Mouse (Mus musculus): ENCODE data around the gene 6430628N08Rik. TPM values are rescaled to one million over a fixed set of nuclear protein-coding genes. Genes with fewer than 3 reads are reported as not detected.

6430628N08Rik gene
- total RNA-seq, 2 experiments from 2014 or later: not detected

GRCm38 (mm10) chr4:115937061-115937976, 46.9 kb downstream of the 6430628N08Rik start:
- intact Hi-C loops (cut with DNase I): no loop called here

GRCm38 (mm10) chr4:115938276-115939160, 48.1 kb downstream of the 6430628N08Rik start:
- DNase-seq (ENCODE audit: low spot score): no peak
- intact Hi-C loops (cut with DNase I): no loop called here

More at GRCm38 (mm10) chr4:115937061-115937976, 46.9 kb downstream of the 6430628N08Rik start:
- DNase-seq (ENCODE audit: low spot score): no peak

GRCm38 (mm10) chr4:115939295-115940102, 49.0 kb downstream of the 6430628N08Rik start, which contains the start of gene Dmbx1:
TSS of gene Dmbx1 (minus strand) at chr4:115939926.
- no peak for DNase-seq (ENCODE audit: low spot score)
- intact Hi-C loops (cut with DNase I): no loop called here

GRCm38 (mm10) chr4:115940681-115941080, 50.2 kb downstream of the 6430628N08Rik start:
- intact Hi-C loops (cut with DNase I): no loop called here
- no peak for DNase-seq (ENCODE audit: low spot score)

- DNase-seq (ENCODE audit: low spot score): no peak
- intact Hi-C loops (cut with DNase I): no loop called here
These were observed 50.9 kb downstream of the 6430628N08Rik start for GRCm38 (mm10) chr4:115941242-115941820.

GRCm38 (mm10) chr4:115943669-115944314, 53.3 kb downstream of the 6430628N08Rik start:
- intact Hi-C loops (cut with DNase I): no loop called here
- DNase-seq (ENCODE audit: low spot score): no peak

Other genes starting within 250 kb of the 6430628N08Rik start
- gene Cyp4b1, start 242.9 kb upstream of the 6430628N08Rik start, total RNA-seq (2021): 10 to 100 TPM; 22.8 to 27.9 TPM
- 10 to 100 TPM; 33.4 to 37.0 TPM for gene Efcab14, start 152.9 kb upstream of the 6430628N08Rik start, total RNA-seq (2021)
- under 1 TPM; 0.55 to 0.78 TPM for gene Tex38, start 109.6 kb upstream of the 6430628N08Rik start, total RNA-seq (2021)
- gene Atpaf1, start 105.9 kb upstream of the 6430628N08Rik start, total RNA-seq (2021): 10 to 100 TPM; 78.8 to 79.6 TPM
- gene Mob3c, start 62.6 kb upstream of the 6430628N08Rik start, total RNA-seq (2021): 1 to 10 TPM; 4.5 to 5.4 TPM
- gene Mknk1, start 51.5 kb upstream of the 6430628N08Rik start, total RNA-seq (2021): 10 to 100 TPM; 19.8 to 21.9 TPM
- gene Kncn, start 6.3 kb upstream of the 6430628N08Rik start, total RNA-seq (2021): not detected
- not detected for gene Dmbx1, start 49.3 kb downstream of the 6430628N08Rik start, total RNA-seq (2021)
- under 1 TPM; 0.13 to 0.17 TPM for gene Faah, start 127.3 kb downstream of the 6430628N08Rik start, total RNA-seq (2021)
- 10 to 100 TPM; 24.5 to 27.9 TPM for gene Nsun4, start 163.2 kb downstream of the 6430628N08Rik start, total RNA-seq (2021)
- gene Uqcrh, start 184.4 kb downstream of the 6430628N08Rik start, total RNA-seq (2021): 1,000 to 10,000 TPM; 1,988 to 2,066 TPM
- 10 to 100 TPM; 24.6 to 29.4 TPM for gene Lrrc41, start 184.6 kb downstream of the 6430628N08Rik start, total RNA-seq (2021)
- under 1 TPM; 0.29 to 0.53 TPM for gene Rad54l, start 233.0 kb downstream of the 6430628N08Rik start, total RNA-seq (2021)
- 10 to 100 TPM; 61.8 to 62.7 TPM for gene Pomgnt1, start 233.2 kb downstream of the 6430628N08Rik start, total RNA-seq (2021)